Mouse (Mus musculus) heart, adult 9 months (tissue): ENCODE measurements around the gene Kif16b.

Experiments
- DNase-seq, 2 experiments: peaks; one replicate each; pipeline ENCODE4 v3.0.0; 2022; ENCODE audit warnings: low spot score in 2 of 2

Gene Kif16b

DNA sequence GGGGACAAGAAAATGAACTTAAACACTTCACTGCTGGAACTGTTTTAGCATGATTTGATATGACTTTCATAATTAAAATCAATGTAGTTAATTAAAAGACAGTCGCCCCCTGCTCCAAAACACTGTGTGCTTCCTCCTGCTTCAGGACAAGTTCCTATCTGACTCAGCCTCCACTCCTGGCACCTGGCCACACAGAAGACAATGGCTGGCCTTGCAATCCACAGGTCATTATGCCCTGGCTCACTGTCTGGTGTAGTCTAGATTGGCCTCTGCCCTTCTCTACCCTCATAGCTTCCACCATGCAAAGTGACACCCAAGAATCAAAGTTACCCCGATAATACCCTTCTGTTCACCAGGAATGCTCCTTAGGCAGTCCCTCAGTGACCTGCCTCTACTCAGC lies 26.8 kb downstream of the Kif16b start:
- peak; percentile 24 to 48 for DNase-seq

DNA sequence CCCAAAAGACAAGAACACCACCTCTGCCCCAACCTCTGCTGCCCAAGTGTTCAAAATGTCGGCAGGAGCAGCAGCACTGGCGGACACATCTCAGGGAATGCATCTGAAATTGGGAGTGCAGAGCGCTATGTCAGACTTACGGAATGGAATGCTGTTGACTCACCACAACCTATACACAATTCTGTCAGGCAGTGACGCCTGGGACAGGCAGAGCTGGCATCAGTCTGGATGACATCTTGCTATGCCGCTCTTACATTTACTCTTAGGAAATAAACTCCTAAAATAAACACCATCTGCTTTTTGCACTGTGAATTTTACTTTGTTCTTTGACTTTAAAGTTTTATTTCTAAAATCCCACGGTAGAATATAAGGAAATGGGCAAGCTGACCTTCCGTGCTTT lies 31.3 kb downstream of the Kif16b start:
- DNase-seq = no peak

DNA sequence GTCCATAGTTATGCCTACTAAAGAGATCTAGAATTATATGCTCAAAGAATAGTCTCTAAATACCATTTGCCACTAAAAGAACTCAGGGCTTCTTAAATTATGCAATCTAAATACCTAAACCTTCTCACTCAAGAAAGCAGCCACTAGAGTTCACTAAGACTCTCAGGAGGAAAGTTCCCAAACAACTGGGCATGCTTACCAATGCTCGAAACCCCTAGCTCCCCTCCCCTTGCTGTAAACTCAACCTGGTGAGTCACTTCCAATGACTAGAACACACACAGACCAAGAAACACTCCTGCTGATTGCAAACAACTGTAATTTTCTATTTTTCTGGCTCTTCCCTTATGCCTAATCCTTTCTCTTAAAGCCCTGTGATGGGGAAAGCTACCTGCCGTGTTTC lies 33.9 kb downstream of the Kif16b start:
- DNase-seq = no peak

DNA sequence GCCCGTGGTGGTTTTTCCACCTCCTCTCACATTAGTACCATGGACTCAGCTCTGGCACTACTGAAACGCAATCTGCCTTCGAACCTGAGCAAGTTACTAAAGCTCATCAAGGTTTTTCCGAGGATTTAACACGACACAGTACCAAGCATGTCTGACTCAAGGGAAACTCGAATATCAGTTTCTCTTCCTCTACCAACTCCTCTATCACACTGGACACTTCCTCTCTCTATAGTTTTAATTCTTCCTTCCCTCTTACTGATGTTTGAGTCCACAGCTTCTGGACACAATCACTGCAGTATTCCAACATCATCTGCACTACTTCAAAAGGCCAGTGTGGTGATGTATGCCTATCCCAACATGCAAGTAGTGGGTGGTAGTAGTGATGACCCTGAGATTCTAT lies 40.3 kb downstream of the Kif16b start:
- no peak for DNase-seq

DNA sequence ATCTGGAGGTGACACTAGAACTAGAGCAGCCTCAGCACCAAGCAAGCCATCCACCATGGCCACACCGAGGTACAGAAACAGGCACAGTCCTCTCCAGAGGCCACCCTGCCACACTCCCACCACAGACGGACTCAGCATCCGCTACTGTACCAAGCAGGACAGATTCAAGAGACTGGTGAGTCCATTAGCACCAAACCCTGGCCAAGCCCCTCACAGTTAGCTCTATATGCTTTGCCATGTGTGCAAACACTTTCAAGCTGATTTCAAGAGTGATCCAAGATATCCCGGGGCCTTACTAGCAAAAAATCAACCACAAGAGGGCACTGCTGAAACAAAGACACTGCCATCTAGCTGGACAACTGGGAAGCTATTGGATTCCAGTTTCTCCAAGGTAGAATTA lies 41.9 kb downstream of the Kif16b start:
- DNase-seq = peak in 1 of 2 experiments; percentile 32

DNA sequence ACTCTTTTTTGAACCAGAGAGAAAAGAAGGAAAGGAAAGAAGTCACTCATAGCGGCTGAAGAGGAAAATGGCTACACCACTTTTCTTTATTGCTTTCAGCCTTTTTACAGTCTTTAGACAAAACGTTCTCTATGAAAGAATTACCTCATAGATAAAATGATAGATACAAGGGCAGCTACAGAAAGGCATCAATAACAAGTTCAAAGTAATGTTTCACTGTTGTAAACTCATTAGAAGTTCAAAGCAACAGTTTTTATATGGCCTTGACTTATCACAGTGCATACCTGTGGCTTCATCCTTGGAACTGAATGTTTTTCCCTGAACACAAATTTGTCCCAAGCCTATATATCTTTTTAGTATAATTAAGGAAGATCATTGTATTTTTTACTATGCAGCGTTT lies 62.6 kb downstream of the Kif16b start:
- DNase-seq = no peak

DNA sequence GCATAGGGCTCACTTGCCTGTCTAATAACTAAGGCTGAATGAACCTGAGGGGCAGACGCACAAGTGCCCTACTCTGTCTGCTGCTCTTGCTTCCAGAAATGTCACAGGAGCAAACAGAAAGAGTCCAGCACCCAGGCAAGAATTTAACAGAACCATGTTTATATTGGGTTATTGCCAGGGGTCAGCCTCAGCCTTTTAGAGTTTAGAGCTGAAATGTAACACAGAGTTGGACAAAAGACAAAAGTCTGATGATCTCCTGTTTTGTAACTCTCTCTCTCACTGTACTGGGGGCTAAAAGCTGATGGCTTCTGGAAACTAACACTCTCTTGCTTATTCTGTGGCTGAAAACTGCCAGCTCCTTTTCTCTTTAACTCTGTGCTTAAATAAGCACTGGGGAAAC lies 63.2 kb downstream of the Kif16b start:
- DNase-seq = peak; percentile 23 to 32

DNA sequence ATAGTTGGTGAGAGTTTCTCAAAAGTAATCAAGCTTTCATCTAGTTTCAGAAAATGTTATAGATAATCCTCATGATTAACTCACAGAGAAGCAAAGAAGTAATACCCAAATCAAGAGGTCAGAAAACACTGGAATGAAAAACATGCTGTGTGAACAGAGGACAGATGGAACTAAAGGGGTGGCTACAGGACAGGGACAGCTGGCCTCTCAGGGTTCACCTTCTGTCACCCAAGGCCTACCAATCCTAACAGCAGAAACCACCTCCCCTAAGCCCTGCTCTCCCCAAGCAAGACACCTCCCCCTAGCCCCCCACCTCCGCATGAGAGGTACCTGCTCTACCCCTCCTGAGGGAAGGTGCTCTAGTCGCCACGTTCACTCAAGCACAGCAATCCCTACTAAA lies 66.6 kb downstream of the Kif16b start:
- no peak for DNase-seq

DNA sequence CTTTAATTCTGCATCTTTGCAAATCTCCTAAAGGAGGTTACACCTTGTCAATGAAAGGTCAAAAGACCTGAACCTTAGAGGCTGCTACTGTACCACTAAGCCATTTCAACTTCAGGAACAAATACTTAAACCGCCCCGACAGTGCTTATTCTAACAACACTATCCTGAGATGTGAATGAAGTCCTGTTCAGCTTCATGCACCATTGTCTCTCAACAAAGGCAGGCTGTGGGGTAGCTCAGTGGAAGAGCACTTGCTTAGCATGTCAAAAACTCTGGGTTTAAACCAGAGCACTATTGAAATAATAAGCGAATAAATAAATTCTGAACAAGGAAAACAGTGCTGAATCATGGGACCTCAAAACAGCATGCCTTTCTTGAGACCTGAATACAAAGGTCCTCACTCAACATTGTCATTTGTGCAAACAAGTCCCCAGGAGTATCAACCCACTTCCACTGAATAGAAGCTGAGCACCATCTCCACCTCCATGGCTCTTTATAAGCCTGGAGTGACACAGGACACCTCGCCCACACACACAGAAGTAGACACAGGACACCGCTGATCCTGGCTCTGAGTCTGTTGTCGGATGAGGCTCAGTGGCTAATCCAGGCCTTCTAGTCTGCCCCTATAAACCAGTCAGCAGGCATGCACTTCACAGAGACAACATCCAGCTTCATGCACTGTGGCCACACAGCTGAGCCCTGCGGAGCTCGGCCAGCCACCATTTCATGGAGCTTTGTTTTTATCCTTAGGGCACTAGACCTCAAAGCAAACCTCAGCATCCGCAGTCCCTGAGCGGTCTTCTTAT lies 68.5 kb downstream of the Kif16b start:
- DNase-seq = no peak

DNA sequence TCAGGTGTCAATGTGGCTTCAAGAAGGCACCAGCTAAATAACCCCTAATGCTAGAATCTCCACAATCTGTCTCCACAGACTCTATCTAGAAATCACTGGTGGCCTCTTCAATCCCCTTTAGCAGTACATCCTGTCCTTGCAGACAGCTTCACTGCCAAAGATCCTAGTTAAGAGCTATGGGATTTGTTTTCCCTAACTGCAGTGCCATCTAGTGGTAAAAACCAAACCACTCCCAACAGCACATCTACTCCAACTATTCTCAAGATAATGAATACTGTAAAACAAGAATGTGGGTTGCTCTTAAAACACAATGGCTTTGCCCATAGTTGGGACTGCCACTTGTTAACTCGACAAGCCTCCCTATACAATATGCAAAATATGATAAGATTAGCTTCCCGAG lies 88.3 kb downstream of the Kif16b start:
- DNase-seq = peak; percentile 25 to 30

DNA sequence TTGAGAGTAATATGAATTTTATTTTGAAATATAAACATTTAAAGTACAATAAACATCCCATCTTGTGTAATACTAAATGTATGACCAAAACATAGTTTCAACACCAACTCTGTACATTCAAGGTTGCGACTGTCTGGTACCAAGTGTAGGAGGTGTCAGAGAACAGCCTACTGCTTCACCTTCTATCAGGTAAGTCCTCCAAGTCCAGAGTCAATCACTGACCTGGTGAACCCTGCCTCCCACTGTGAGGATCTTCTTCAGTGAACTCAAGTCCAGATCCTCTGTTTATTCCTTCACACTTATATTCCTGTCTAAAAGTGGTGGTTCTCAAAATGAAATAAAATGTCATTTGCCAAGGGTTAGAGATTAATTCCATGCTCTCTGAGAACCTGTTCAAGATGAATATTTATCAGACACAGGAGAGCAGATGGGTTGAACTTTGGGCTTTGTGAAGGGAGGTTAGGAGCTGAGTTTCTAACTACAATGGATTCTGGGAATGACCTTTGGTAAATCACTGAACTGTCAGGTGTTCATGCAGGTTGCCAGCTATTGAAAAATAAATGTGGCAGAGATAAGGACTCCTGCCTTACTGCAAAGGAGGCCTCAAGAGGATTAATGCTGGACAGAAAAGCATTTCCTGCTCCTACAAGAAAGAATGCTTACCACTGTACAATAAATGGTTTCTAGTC lies 97.4 kb downstream of the Kif16b start:
- no peak for DNase-seq

DNA sequence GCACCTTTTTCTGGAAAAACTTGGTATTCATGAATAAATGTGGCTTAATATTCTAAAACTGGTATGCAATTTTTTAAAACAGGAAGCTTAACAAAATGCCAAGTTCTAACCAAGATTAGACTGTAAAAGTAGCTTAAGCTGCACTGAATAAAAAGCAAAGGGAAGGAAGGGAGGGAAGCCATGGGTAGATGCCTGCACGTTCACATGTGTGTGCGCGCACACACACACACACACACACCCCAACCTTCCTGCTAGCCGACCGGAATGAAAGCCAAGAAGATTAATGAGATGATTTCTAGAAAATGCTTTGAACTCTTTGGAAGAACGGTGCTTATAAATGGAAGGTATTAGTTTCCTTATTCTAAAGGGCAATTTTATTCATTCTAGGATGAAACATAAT lies 104.0 kb downstream of the Kif16b start:
- no peak for DNase-seq

DNA sequence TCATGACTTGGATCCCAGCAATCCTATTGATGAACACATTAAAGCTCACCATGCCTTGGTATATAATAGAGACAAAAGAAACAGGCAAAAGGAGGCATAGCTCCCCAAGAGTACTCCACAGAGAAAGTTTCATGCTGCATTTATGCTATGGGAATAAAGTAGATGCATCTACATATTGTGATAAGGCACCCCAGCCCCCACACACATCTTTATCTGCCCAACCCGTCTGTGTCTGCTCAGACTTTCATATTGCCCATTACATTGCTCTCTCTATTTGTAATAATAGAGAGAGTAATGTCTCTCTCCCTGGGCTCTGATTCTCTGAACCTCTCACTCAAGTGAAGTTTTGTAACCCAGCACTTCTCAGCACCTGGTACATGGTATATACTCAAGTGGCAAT lies 126.0 kb downstream of the Kif16b start:
- no peak for DNase-seq

DNA sequence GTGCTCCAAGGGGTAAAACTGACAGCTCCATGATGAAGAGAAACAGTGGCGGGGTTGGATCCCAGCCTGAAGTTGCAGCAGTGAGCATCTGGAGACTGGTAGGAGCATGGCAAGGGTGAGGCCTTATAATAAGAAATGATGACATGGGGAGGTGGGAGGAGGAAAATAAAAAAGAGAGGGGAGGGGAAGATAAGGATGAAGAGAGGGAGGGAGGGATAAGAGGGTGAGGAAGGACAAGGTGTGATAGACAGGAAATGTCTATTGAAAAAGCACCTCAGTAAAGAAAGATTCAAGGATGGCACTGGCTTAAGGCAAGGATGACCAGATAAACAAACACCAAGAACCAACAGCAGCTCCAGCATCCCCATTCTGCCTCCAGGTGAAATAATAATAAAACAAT lies 126.6 kb downstream of the Kif16b start:
- DNase-seq = no peak

DNA sequence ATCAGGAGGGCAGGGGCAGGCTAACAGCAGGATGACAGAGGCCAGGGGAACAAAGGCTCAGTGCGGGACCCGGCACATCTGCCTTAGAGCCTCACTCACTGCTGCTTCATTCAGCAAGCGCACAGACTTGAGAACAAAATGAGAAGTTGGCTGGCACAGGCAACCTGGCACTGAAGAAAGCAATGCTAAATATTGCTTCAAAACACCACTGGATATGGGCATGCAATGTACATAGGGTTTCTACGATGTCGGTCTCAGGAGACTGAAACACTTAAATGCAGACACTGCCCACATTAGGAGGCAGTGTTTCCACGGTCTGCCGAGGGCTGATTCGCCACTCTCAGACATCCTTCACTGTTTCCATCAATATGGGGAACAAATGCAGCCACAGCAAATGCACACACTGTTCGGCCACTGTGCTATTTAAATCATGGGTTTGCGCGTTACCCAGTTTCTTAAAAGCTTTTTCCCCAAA lies 131.6 kb downstream of the Kif16b start:
- DNase-seq = no peak

DNA sequence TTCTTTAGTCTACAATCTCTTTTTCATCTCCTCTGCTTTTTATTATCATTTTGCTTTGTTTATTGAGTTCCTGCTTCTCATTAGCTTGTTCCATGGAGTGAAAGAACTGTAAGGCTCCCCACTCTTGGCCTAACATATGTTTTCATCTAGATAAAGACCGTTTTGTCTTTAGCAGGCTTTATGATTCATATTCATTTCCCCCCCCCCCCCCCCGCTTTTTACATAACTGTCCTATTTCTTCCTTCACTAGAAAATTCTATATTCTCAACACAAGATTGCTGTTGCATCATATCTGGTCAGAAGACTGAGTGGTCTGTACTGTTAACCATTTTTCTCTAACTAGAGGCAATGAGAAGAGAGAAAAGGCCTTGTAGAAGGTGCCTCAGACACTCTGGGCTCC lies 137.1 kb downstream of the Kif16b start:
- no peak for DNase-seq

DNA sequence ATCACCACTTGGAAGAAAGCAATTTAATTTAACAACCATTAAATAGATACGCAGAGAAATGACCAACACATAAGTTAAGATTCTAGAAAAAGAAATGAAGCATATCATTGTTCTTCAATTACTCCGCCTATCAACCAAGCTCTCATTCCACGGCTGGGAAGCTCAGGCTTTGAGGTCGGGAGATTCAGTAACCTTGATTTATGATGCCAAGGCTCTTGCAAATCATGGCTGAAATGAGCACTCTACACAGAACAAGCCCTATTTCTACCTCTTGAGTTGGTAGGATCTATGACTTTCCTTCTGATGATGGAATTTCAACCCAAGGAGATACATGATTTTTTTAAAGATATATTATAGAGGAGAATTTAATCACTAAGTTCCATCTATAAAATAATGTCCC lies 140.5 kb downstream of the Kif16b start:
- DNase-seq = no peak

DNA sequence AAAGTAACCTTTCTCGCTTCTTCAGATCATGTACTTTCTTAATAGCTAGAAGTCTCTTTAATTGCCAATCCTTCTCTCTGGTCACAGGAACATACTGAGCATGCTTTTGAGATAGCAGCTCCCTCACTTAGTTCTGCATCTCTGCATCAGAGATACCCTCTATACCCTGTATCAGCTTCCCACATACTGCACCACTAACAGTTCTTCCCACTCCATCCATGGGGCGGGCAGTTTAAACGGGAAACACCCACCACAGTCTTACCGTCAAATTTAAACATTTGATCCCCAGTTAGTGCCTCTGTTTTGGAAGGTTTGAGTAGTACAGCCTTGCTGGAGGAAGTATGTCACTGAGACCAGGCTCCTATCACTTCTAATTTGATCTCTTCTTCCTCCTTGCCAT lies 142.1 kb downstream of the Kif16b start:
- no peak for DNase-seq

DNA sequence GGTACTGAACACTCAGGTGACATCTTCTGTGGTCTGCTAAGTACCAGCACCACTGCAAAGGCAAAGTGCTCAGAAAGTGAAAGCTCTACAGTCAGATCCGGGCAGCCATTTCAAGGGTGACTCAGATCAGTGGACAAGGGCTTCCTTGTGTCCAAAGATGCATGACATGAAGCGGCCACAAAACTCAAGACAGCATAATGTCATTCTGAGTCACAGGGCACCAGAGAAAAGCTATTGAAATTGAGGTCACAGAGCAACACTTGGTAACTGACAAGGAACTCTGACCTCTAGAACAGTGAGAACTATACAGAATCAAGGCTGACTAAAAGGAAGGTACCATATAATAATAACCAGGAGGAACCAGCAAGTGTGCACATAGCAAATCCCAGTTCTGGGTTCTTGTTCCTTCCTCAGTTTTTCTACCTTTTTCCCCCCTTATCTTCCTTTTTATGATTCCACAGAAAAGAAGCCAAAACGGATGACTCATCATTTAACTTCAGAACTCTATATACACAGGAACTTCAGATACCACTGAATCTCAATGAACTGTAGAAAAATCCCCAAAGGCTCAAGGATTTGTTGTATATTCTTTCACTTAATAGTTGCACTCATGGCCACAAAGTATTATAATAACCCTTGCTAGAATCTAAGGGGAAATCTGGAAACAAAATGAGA lies 143.1 kb downstream of the Kif16b start:
- DNase-seq = no peak

DNA sequence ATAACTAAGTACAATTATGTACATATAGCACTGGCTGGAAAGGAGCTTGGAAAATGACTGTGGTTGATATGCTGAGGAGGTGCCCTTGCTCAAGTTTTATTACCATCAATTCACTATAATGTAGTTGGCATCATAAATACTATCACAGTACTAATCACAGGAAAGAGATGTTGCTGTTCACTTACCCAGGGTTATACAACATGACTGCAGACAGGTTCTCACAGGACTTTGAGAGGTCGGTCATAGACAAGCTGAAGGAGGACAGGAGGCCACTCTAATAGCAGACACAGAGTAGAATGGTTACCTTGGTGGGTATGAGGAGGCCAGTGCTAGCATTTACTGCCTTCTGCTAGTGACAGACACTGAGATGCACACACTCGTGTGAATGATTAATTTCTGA lies 162.0 kb downstream of the Kif16b start:
- no peak for DNase-seq

DNA sequence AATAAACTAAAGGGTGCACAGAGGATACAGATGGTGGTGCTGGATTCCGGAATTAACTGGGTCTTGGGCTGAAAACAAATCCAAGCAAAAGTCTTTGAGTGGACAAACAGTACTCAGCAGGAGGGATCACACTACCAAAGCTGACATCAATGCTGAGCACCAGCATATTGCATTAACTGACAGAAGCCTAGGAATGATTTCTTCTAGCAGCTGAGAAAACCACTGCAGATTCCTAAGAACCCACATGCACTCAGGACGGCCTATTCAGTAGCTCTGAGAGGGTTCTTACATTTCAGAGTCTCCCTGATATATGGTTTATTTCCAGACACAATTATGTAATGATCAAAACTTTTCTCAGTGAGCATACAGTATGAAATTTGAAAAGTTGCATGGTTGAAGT lies 162.8 kb downstream of the Kif16b start:
- DNase-seq = no peak

DNA sequence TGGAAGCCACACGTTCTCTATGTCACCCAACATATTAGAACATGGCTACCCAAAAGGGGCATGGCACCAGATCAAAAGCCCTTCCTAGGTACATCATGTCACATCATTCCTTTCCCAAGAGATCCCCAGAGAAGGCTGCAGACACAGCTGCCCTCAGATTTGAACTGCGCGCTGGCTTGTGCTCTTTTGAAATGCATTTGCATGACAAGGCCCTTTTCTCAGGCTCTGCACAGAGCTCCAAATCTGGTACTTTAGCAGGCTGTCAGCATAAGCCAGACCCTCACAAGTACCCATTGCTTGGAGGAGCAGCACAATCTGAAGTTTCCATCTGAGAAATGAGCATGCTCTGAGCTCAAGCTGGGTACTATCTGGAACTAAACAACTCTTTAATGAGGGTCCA lies 165.6 kb downstream of the Kif16b start:
- no peak for DNase-seq

DNA sequence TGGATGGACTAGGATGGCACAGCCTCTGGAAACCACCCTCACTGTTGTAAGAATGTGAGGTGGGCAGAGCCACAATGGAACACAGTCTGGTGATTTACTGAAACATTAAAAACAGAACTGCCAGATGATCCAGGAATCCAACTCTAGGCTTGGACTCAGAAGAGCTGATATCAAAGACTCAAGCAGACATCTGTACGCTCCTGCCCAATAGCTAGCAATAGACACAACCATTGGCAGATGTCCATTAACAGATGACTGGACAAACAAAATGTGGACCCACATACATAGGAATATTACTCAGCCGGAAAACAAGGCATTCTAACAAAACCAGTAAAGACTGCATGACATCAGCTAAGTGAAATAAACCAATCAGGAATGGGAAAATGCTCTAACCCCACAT lies 167.3 kb downstream of the Kif16b start:
- DNase-seq = no peak
